Mouse (Mus musculus) olfactory bulb, adult 2 months (tissue): Measurements from ENCODE around the gene Atp6v1e1.

Experiments
- CTCF ChIP-seq: fragments of 200-500 bp; IDR thresholded peaks from 2 replicates; pipeline ENCODE4 v1.5.1; 2012; ENCODE audit warnings: low read depth, mild to moderate bottlenecking, low read length, moderate library complexity; ENCODE audit not compliant: insufficient read depth
- POLR2A ChIP-seq: fragments of 200-500 bp; IDR thresholded peaks from 2 replicates; pipeline ENCODE4 v1.6.1; 2012; ENCODE audit warnings: mild to moderate bottlenecking, low read depth, low read length, moderate library complexity; ENCODE audit not compliant: insufficient read depth

GRCm38 (mm10) chr6:120822307-120822928, at the start of gene Atp6v1e1:
- peak; percentile 58; the same call in 1 of the 2 replicates for TF ChIP-seq POLR2A
- no peak for TF ChIP-seq CTCF
